Mouse (Mus musculus) monocyte, adult 5-6 weeks (primary cell): ENCODE measurements around the gene Hist2h3b. TPM values are rescaled to one million over a fixed set of nuclear protein-coding genes. Genes with fewer than 3 reads are reported as not detected.
"Not testable (repeated sequence)": the region's sequence is repeated elsewhere in the genome, so short reads cannot be mapped to it uniquely, and the experiment has no call there.

Experiments
- ATAC-seq: fragments of 153-309, 156-312 bp; replicated peaks from 2 replicates; pipeline ENCODE4 v1.8.0; 2017; ENCODE audit warnings: mild to moderate bottlenecking; ENCODE audit not compliant: low TSS enrichment, insufficient number of reproducible peaks, severe bottlenecking, poor library complexity, low FRiP score
- total RNA-seq: library from RNA; stranded (forward); fragments of 200-1000, 200-491, 200-594 nt; gene quantifications from 3 replicates; pipeline ENCODE4 v1.2.3, GENCODE M21; 2017

The Hist2h3b gene
- total RNA-seq, 1 experiment from 2014 or later: 4.4 TPM

DNA sequence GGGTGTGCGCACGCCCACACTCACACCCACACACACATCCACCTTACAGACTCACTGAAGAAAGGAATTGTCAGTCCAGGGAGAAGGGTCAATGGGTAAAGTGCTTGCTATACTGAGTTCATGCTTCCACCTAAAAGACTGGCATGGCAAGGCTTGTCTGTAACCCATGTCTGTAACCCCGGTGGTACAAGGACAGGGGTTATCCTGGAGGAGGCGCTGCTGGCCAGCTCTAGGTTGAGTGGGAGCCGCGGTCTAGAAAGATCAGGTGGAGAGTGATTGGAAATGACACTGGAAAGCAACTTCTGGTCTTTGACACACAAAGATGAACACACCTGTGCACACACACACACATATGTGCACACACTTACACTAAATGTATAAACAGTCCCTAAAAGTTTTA lies 12.2 kb downstream of the Hist2h3b start:
- ATAC-seq: no peak

DNA sequence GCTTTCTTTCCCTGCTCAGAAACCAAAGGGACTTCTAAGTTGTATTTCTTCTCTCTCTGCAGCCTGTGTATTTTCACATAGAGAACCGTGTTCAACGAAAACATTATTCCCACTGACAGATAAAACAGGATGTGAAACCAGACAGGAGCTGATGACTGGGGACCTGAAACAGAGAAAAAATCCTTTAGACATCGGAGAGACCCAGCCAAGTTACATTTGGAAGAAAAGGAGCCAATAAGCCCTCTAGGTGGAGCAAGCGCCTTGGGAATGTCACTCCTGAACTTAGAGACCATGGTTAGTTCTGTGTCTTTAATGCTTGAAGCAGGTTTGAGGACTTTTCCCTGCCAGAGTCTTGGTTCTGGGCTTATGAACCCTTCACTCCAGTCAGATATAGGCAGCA lies 16.0 kb downstream of the Hist2h3b start:
- no peak for ATAC-seq

DNA sequence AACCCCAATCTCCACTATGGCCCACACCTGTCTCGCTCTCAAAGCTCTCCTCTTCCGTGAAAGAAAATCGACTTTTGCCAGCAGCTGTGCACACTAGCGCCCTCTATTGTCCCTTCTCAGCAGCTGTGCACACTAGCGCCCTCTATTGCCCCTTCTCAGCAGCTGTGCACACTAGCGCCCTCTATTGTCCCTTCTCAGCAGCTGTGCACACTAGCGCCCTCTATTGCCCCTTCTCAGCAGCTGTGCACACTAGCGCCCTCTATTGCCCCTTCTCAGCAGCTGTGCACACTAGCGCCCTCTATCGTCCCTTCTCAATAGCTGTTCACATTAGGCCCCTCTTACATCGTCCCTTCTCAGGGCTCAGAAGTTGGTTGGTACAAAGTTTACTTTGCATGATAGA lies 18.9 kb downstream of the Hist2h3b start:
- ATAC-seq: not testable (repeated sequence)

DNA sequence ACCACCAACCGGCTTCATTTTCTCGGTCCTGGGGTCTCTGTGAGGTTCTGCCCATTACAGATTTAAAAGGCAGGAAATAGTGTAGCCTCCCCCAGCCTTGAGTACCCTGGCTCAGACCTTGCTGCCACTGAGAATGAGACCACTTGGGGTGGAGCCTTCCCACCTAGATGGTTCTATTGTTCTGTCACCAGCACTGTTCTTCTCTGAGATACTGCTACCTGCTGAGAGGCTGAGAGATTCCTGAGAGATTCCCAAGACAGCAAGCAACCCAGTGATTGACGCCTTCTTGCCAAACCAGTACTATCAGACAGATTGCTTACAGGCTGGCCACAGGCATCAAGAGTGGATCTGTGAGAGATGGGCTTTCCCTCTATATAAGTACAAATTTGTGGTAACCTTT lies 20.7 kb downstream of the Hist2h3b start:
- no peak for ATAC-seq

DNA sequence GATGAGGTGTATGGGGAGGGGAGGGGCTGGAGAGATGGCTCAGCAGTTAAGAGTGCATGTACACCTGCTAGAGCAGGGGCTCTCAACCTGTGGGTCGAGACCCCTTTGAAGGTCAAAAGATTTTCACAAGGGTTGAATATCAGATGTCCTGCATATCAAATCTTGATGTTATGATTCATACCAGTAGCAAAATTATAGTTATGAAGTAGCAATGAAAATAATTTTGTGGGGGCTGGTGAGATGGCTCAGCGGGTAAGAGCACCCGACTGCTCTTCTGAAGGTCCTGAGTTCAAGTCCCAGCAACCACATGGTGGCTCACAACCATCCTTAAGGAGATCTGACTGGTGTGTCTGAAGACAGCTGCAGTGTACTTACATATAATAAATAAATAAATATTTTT lies 22.3 kb downstream of the Hist2h3b start:
- ATAC-seq: not testable (repeated sequence)

DNA sequence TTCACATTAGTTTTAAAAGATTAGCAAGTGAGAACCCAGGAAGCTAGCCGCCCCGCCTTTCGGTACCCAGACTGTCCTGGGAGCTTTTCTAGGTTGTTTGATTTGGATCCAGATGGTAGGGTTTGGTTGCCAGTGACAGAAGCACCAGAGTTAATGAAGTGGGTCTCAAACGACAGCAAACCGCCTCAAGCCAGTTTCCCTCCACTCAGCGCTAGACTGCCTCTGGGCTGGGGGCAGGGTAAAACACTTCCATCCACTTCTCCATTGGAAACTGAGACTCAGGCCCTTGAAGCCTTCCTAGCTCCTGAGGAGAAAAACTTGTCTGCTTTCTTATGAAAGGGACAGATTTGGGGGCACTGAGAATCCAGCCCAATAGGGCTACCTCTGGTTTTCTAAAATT lies 24.2 kb downstream of the Hist2h3b start:
- ATAC-seq: no peak

DNA sequence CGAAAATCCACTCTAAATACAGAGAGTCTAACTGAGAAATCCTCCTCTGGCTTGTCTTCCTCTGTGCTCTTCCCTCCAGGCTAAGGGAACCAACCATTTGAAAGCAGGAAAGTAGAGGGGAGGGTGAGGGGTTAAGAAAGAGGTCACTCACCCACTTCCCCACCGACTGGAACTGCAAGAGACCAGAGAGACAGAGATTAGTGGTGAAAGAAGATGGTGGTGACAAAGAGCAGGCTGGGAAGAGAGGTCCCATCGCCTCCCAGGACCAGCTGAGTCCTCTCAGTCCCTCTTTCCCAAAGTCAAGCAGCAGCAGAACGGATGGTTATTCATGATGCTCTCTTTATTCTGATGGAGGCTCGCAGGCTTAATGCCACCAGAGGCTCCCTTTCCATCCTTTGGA lies 24.9 kb downstream of the Hist2h3b start:
- peak; percentile 45; the same call in 1 of the 2 replicates for ATAC-seq

DNA sequence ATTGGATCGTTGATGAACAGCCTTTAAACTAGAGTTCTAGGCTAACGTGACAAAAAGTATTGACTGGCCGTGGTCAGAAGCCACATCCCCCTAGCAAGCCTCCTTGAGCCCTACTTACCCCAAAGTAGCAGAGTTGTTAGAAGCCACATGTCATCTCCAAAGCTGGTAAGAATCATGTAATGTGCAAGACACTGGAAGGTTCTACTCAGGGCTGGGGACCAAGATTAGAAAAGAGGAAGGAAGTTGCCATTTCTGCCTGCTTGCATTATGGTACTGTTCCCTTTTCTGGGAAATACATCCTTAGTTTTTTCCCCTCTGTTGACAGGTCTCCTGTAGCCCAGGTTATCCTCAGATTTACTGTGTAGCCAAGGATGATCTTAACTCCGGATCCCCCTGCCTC lies 25.3 kb downstream of the Hist2h3b start, which contains the start of gene Fcgr1:
Fcgr1 (minus strand) TSS at position 183 of the 400 bp plus-strand sequence.
- ATAC-seq: peak; percentile 82; the same call in 1 of the 2 replicates

DNA sequence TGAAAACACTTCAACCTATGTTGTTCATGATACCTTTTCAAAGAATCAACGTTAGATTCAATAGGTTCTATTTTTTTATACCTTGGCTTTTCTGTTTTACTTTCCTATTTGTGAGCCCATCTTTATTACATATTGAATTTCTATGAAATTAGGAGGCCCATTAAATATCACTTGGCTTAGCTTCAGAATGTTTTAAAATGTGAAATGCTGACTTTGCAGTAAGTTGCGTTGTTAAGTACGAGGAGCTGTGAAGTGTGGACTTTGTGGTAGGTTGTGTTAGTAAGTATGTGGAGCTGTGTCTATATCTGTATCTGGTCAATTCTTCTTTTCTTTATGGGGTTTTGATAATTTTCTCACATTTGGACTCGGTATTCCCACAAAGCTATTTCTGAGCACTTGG lies 29.9 kb downstream of the Hist2h3b start:
- no peak for ATAC-seq

DNA sequence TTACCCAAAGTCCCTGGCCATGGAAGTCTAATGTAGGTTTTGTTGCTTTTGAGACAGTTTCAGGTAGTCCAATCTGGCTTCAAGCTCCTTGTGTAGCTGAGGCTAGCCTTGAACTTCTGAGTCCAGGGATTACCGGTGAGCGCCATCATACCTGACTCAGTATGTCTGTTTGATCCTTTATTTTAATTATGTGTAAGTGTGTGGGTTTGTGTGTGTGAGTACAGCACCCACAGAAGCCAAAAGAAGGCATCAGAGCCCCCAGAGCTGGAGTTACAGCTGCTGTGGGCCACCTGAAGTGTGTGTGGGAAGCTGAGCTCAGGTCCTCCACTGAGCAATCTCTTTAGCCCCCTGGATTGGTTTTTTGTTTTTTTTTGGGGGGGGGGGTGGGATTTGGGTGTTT lies 31.1 kb downstream of the Hist2h3b start:
- no peak for ATAC-seq

DNA sequence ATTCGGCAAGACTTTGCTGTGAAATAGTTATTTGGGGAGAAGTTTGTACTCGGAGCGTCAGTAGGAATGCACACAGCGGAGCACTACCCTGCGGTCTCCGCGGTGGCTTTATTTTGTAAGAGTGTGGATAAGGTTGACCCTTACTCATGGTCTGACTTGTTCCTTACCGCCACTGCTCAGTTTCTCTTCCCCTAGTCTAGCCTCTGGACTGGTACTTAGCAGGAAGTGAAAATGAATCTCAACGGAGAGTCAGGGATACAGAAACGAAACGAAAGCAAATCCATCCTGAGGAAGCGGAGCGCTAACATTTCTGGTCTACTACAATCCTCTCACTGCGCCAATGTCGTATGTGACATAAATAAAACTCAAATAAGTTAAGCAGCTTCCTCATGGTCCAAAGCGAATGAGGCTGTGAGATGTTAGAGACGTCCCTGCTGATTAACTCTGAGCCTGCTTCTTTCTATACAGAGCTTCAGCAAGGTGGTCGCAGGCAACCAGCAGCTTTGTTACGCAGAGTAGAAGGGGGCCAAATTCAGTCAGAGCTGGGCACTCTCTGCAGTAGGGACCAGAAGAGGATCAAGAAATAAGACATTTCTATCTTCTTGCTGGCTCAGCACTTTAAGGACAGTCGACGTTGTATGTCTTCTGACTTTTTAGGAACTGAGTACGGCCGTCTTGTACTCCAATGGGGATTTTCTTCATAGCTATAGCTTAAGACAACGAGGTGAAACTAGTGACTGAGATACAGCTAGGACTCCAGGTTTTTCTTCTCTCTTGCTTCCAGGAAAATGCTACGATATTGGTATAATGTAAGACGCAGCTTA lies 32.5 kb downstream of the Hist2h3b start:
- ATAC-seq: peak; percentile 93

DNA sequence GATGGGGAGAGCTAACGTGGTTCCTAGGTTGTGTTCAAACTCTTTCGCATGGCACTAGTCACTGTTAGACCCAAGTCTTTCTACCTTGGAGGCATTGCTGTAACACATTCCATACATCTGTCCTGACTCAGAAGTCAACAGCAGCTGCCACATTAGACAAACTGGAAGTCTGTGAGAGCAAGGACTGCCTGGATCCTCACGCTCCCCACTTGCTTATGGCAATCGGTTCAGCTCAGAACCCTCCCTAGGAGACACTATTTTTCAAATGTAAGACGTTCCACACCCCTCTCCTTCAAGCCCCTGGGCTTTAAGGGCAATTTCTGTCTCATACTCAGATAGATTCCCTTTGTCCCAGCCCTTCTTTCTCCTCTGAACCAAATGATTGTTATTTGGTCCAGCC lies 33.6 kb downstream of the Hist2h3b start:
- ATAC-seq: no peak

DNA sequence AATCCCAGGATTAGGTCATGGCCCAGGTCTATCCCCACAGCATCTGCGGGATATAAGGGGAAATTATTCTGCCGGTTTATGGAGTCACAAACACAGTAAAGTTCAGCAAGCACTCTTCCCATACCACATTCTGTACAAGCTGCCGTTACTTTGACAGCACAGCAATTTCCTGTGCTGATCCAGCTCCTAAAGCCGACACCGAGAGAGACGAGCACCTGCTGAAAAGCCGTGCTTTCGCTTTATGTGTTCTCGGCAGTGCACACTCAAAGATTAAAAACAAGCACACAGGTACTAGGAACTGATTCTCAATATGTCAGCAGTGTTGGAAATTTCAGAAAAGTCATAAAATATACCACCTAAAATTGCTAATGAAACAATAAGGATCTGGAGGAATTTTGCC lies 38.1 kb downstream of the Hist2h3b start:
- ATAC-seq: no peak

DNA sequence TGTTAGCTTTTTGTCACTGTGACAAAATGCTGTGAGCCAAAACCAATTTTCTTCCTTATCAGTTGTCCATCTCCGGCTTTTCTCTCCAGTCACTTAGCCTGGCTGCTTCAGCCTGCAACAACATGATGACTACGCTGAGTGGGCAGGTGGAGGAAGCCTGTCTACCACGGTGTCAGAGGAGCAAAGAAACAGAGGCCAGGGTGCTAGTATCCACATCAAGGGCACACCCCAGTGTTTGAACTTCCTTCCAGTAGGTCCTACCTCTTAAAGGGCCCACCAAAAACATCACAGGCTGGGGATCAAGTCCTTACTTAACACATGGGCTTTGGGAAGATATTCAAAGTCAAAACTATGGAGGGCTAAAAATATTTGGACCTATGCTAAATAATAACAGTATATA lies 41.0 kb downstream of the Hist2h3b start:
- ATAC-seq: no peak

DNA sequence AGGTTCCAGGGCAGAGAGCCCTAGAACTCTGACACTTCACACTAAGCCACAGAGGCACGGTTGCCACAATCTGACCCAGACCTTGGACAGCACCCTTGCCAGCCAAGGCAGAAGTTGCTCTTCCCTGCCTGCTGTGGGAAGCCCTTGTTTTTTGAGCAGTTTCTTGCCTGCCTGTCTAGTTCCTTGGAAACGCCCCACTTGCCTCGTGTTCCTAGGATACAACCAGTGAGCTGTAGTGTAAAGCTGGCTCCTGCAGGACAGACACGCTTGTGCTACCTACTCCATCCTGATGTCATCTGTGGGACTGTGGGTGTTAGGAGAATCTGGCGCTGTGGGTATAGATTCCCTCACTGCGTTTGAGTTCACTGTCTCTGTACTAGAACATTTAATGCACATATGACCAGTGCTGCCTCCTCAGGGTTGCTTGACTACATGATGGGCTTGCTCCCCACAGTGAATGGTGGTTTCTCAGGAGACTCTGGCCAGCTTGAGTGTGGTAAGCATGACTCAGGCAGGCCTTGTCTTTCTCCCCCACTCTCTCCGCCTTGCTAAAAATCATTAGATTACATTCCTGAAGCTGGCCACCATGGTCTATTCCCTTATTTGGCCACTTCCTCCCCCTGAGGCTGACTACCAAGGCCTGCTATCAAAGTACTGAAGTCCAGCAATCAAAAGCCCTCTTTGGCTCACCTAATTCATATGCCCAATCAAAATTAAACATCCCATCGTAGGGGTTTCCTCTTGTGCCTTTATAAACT lies 44.1 kb downstream of the Hist2h3b start:
- no peak for ATAC-seq

Other genes with a start within 250 kb of the Hist2h3b start
- 18.1 to 75.8 TPM (median 21.4 TPM) in 3 replicates for gene Vps45, start 210.2 kb upstream of the Hist2h3b start, total RNA-seq
- 12.5 to 26.2 TPM (median 17.1 TPM) in 3 replicates for gene Otud7b, start 164.1 kb upstream of the Hist2h3b start, total RNA-seq
- 0.43 to 2.4 TPM in 2 of 3 replicates, not detected in the other for gene Mtmr11, start 106.7 kb upstream of the Hist2h3b start, total RNA-seq
- 4.0 to 14.2 TPM (median 7.5 TPM) in 3 replicates for gene Sf3b4, start 96.3 kb upstream of the Hist2h3b start, total RNA-seq
- gene Sv2a, start 87.5 kb upstream of the Hist2h3b start, total RNA-seq: 0.21 to 0.29 TPM in 2 of 3 replicates, not detected in the other
- gene Bola1, start 48.9 kb upstream of the Hist2h3b start, total RNA-seq: 3.9 to 8.1 TPM (median 6.9 TPM) in 3 replicates
- 11.5 to 28.2 TPM (median 14.2 TPM) in 3 replicates for gene Hist2h2ab, start 48.8 kb upstream of the Hist2h3b start, total RNA-seq
- gene Hist2h2ac, start 47.8 kb upstream of the Hist2h3b start, total RNA-seq: 169 to 362 TPM (median 289 TPM) in 3 replicates
- gene Hist2h2be, start 47.5 kb upstream of the Hist2h3b start, total RNA-seq: 2.5 to 12.5 TPM (median 3.6 TPM) in 3 replicates
- 1.5 to 1.6 TPM in 2 of 3 replicates, not detected in the other for gene Hist2h3c2, start 29.5 kb upstream of the Hist2h3b start, total RNA-seq
- gene Hist2h2aa2, start 28.4 kb upstream of the Hist2h3b start, total RNA-seq: 492 to 498 TPM (median 493 TPM) in 3 replicates
- gene Hist2h2aa1, start 23.2 kb upstream of the Hist2h3b start, total RNA-seq: 960 to 1,517 TPM (median 1,455 TPM) in 3 replicates
- not detected in 3 replicates for gene Hist2h3c1, start 22.0 kb upstream of the Hist2h3b start, total RNA-seq
- gene Hist2h4, start 5.3 kb upstream of the Hist2h3b start, total RNA-seq: 9.6 to 40.3 TPM (median 12.9 TPM) in 3 replicates
- gene Hist2h2bb, start 1.1 kb downstream of the Hist2h3b start, total RNA-seq: 249 to 540 TPM (median 349 TPM) in 3 replicates
- 11.6 to 16.4 TPM (median 12.6 TPM) in 3 replicates for gene Fcgr1, start 25.3 kb downstream of the Hist2h3b start, total RNA-seq
- not detected in 3 replicates for gene BC107364, start 183.7 kb downstream of the Hist2h3b start, total RNA-seq